Mouse (Mus musculus) G1E (cell line): ENCODE data around the gene Aar2. TPM values are rescaled to one million over a fixed set of nuclear protein-coding genes. Genes with fewer than 3 reads are reported as not detected.
A peak's percentile ranks its signal among the peaks of the same experiment; 100 is the strongest.

ENCODE experiments used
- ATAC-seq: 2 replicates; pipeline ENCODE4 v1.8.0; 2016; ENCODE audit warnings: mild to moderate bottlenecking; ENCODE audit not compliant: insufficient number of reproducible peaks, poor library complexity, low FRiP score, severe bottlenecking; ENCODE audit errors: extremely low read depth
- DNase-seq: peaks from one replicate; pipeline ENCODE4 v3.0.0; 2012; ENCODE audit warnings: low spot score
- H3K27me3 ChIP-seq: 2 replicates; pipeline ENCODE4 v1.6.1; 2012; ENCODE audit warnings: mild to moderate bottlenecking, low read length, inconsistent platforms; ENCODE audit not compliant: insufficient read depth
- H3K36me3 ChIP-seq: replicated peaks from 2 replicates; pipeline ENCODE3; 2012; ENCODE audit warnings: mild to moderate bottlenecking, inconsistent platforms
- H3K4me1 ChIP-seq: 2 replicates; pipeline ENCODE4 v1.6.1; 2012; ENCODE audit warnings: low read depth, low read length, inconsistent platforms, mixed read lengths; ENCODE audit not compliant: insufficient read depth
- H3K4me3 ChIP-seq: 2 replicates; pipeline ENCODE4 v1.5.1; 2012; ENCODE audit warnings: low read depth, mild to moderate bottlenecking, inconsistent platforms, low read length, moderate library complexity, mixed read lengths
- H3K9me3 ChIP-seq: replicated peaks from 2 replicates; pipeline ENCODE4 v1.6.1; 2012; ENCODE audit warnings: inconsistent platforms
- CTCF ChIP-seq: IDR thresholded peaks from 2 replicates; pipeline ENCODE4 v1.5.1; 2012; ENCODE audit warnings: low read depth, low read length, inconsistent platforms, mixed read lengths
- GATA1 ChIP-seq: IDR thresholded peaks from 2 replicates; pipeline ENCODE4 v1.6.1; 2012; ENCODE audit warnings: borderline replicate concordance, low read length, inconsistent platforms, mixed read lengths
- GATA2 ChIP-seq: IDR thresholded peaks from 2 replicates; pipeline ENCODE4 v1.6.1; 2012; ENCODE audit warnings: low read depth, low read length, inconsistent platforms, borderline replicate concordance
- POLR2AphosphoS5 ChIP-seq: IDR thresholded peaks from 2 replicates; pipeline ENCODE4 v1.6.1; 2012; ENCODE audit warnings: low read depth, low read length, inconsistent platforms; ENCODE audit not compliant: insufficient replicate concordance
- TAL1 ChIP-seq: conservative IDR thresholded peaks from 2 replicates; pipeline ENCODE4 v1.6.1; 2012; ENCODE audit warnings: low read depth, low read length, inconsistent platforms, mixed read lengths
- polyA plus RNA-seq: library from polyadenylated mRNA; stranded (reverse); fragments of >175 nt; gene quantifications from 2 replicates; pipeline ENCODE4 v1.2.3, GENCODE M21; 2012
- total RNA-seq, 2 experiments: library from RNA; stranded (forward) in 1 of 2; stranded (reverse) in 1 of 2; fragments of 200-1000 nt in 1 of 2; fragments of >200 nt in 1 of 2; fragmentation: Nextera tagmentation in 1 of 2; gene quantifications; 2 replicates each; pipeline ENCODE4 v1.2.3; 2014 to 2017

Gene Aar2
- total and polyA plus RNA-seq, 3 experiments = 17.2 to 25.0 (median 19.7) TPM

DNA sequence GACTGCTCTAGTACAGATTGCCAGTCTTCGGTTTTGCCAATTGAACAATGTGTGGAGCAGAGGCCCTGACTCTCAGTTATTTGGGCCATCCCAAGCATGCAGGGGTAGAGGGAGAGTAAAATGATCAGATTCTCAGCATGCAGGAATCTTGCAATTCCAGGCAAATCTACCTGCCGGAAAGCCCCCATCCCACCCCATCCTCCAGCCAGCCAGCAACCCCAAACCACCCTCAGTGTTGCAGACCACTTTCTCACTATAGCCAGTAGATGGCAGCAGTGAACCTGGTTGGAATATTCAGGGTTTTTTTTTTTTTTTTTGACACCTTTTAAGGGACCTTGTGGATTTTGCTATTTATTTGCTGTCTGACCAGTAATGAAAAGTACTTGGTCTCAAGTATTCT, 17.7 kb upstream of the Aar2 start:
- no peak for TF ChIP-seq GATA1
- no peak for TF ChIP-seq TAL1
- TF ChIP-seq GATA2 = no peak
- TF ChIP-seq POLR2AphosphoS5 = no peak
- peak; percentile 38; the same call in 1 of the 2 replicates for TF ChIP-seq CTCF
- no peak for ATAC-seq
- H3K4me3 ChIP-seq = no peak overlapping the region
- peaks cover 27% of the 10 kb centered on the region for H3K27me3 ChIP-seq
- peak; percentile 25 for DNase-seq
- H3K4me1 ChIP-seq = no peaks in the 10 kb centered on the region; the same call in 1 of the 2 replicates
- no peaks in the 10 kb centered on the region for H3K36me3 ChIP-seq
- H3K9me3 ChIP-seq = no peaks in the 10 kb centered on the region

DNA sequence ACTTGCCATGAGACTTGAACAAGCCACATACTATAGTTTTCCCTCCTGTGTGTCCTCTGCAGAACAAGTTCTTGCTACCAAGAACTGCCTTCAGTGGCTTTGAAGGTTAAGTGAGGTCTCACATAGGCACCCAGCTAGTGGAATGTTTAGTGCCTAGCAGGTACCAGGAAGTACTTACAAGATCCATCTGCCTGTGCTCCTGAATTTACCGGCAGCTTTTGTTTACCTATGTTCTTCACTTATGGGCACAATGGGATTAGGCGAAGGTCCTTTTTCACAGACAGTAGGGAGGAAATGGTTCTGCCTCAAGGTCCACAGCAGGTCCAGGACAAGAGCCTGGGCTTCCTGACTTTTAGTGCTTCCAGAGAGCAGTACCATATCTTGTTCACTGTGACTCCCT, 14.2 kb upstream of the Aar2 start:
- H3K4me1 ChIP-seq = no peaks in the 10 kb centered on the region
- DNase-seq (no peak), ATAC-seq (no peak)
- H3K4me3 ChIP-seq = no peak overlapping the region
- no peak for TF ChIP-seq GATA1
- no peak for TF ChIP-seq GATA2
- TF ChIP-seq POLR2AphosphoS5 = no peak
- TF ChIP-seq TAL1 = no peak
- no peak for TF ChIP-seq CTCF
- H3K36me3 ChIP-seq = no peaks in the 10 kb centered on the region
- H3K27me3 ChIP-seq = peaks cover 42% of the 10 kb centered on the region
- H3K9me3 ChIP-seq = no peaks in the 10 kb centered on the region

DNA sequence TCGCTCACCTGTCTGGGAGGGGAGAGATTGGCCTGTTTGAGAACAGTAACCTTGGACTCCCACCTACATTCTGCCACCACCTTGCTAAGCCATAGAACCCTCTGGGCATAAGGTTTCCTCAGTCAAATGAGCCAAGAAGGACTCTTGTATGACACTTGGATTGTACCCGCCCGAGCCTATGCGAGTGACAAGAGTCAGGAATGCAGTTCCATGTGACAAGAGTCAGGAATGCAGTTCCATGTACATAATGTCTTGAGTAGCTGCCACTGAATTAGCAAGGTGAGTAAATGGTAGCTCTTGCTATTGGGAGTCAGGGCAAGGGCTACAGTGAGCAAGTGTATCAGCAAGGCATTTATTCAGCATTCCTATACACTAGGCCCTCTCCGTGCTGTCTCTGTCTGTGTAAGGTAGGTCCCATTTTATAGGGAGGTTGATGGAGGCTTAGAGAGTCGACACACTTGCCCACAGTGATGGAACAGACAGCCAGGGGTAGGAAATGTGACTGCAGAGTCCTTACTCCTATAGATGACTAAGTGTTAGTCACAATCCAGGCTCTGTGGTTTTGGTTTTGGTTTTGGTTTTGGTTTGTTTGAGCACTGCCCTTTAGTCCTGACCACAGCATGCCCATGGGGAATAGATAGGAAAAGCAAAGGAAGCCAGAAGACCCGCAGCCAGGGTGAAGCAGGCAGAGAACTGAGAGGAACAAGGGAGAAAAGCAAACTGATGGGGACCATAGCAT, 8.4 kb upstream of the Aar2 start:
- Histone ChIP-seq H3K36me3 (no peaks in the 10 kb centered on the region), H3K9me3 (no peaks in the 10 kb centered on the region), H3K4me1 (peaks cover 9% of the 10 kb centered on the region), H3K4me3 (no peak overlapping the region), H3K27me3 (peaks cover 68% of the 10 kb centered on the region)
- TF ChIP-seq GATA2 (no peak), POLR2AphosphoS5 (no peak), TAL1 (no peak), GATA1 (no peak), CTCF (no peak)
- DNase-seq (no peak), ATAC-seq (no peak)

DNA sequence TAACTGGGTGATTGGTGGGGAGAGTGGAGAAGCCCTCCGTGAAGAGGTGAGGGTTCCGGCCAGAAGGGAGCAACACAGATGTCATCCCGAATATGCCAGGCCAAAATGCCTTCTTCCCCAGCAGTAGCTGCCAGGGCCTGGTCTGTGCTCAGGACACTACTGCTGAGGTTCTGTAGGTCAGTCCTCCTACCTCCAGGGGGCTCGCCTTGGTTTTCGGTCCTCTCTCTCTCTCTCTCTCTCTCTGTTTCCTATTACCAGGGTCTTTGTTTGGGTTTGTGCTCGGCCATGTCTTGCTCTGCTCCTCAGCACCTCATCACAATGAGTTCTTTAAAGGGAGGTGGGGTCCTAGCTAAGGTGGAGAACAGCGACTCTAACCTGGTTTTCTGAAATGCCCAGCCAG, 6.4 kb upstream of the Aar2 start:
- Histone ChIP-seq H3K36me3 (no peaks in the 10 kb centered on the region), H3K9me3 (no peaks in the 10 kb centered on the region), H3K27me3 (peaks cover 54% of the 10 kb centered on the region), H3K4me3 (no peak overlapping the region), H3K4me1 (peaks cover 10% of the 10 kb centered on the region)
- DNase-seq (no peak), ATAC-seq (no peak)
- TF ChIP-seq GATA1 (no peak), GATA2 (no peak), CTCF (no peak), TAL1 (no peak), POLR2AphosphoS5 (no peak)

DNA sequence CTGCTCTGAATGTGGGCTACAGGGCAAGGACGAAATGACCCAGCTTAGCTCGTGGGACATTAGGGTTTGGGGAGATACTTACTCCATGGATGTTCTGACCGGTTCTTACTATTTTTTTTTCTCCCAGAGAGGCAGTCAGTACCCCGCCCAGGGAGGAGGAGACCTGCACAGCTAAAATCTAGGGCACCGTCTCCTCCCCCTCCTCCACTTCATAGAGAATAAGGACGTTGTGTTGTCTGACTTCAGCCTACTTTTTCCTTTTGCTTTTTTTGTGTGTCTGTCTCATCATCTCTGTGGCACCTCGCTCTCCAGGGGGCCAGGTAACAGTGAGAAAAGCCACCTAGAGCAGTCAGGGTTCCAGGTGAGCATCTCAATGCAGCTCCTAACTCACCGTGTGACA, 5.0 kb upstream of the Aar2 start:
- no peak for ATAC-seq
- H3K9me3 ChIP-seq = no peaks in the 10 kb centered on the region
- DNase-seq = no peak
- TF ChIP-seq GATA1 (no peak), GATA2 (no peak), TAL1 (no peak), POLR2AphosphoS5 (no peak), CTCF (no peak)
- H3K4me3 ChIP-seq = no peak overlapping the region
- H3K4me1 ChIP-seq = peaks cover 18% of the 10 kb centered on the region
- H3K36me3 ChIP-seq = no peaks in the 10 kb centered on the region
- peaks cover 43% of the 10 kb centered on the region for H3K27me3 ChIP-seq

DNA sequence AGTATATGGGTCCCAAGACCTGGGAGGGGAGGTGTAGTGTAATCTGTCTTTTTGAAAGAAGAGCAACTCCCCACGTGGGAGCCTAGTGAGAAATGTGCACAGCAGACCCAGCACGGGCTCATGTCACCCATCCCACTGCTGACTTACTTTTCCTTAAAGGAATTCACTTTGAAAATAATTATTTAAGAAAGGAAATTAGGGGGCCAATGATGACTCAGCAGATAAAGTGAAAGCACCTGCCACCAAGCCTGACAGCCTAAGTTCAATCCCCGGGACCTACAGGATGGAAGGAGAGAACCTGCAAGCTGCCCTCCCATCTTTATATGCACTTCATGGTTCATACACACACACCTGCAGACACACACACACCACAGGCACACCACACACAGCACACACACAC, 3.6 kb upstream of the Aar2 start:
- DNase-seq (no peak), ATAC-seq (no peak)
- Histone ChIP-seq H3K4me3 (no peak overlapping the region), H3K36me3 (no peaks in the 10 kb centered on the region), H3K27me3 (peaks cover 32% of the 10 kb centered on the region), H3K4me1 (peaks cover 21% of the 10 kb centered on the region), H3K9me3 (no peaks in the 10 kb centered on the region)
- TF ChIP-seq CTCF (no peak), GATA2 (no peak), TAL1 (no peak), POLR2AphosphoS5 (no peak), GATA1 (no peak)
